In genomic region chr9:54501453-54502110, GRCm38 (mm10) we compare ENCODE assay signal across 8 mouse cellular contexts. TPM values are rescaled to one million over a fixed set of nuclear protein-coding genes. Genes with fewer than 3 reads are reported as not detected.
DNase-seq lines count a peak whose midpoint lies in the region; ATAC-seq lines count a peak whose summit lies in the region.

TSS of gene Dmxl2 (minus strand) at chr9:54501626.

- ATAC-seq in megakaryocyte progenitor cell, adult 5-6 weeks (replicated peaks; ENCODE audit: poor library complexity): peak; percentile 76

- peak; percentile 67 for DNase-seq in adipocyte (ENCODE audit: low spot score)
- DNase-seq in cerebellum, postnatal 4 days (ENCODE audit: low spot score in 2 of 2): peak; percentile 73 to 93
- peak; percentile 94 for DNase-seq in gastrocnemius, postnatal 10 days
- DNase-seq in induced T-regulatory cell, adult 2 months (ENCODE audit: low read depth): peak; percentile 68
- peak; percentile 83 to 96 for DNase-seq in left cerebral cortex, postnatal 10 days (ENCODE audit: extremely low spot score in 1 of 2, low spot score in 2 of 2)
- DNase-seq in right cerebral cortex, postnatal 10 days (ENCODE audit: low spot score in 2 of 2): peak; percentile 94
- DNase-seq in urinary bladder, postnatal 36 days (ENCODE audit: low spot score in 2 of 2): peak; percentile 71 to 83

- intact Hi-C loops in left cerebral cortex, postnatal 10 days (cut with DNase I): no loop called here

RNA-seq across cellular contexts. Expression of gene Dmxl2, which starts in this region (rescaled TPM):
- 1 to 10 TPM; 5.5 to 7.0 TPM for total RNA-seq in gastrocnemius, postnatal 10 days (2021)
- total RNA-seq in left cerebral cortex, postnatal 10 days (2021): 100 to 1,000 TPM; 194 to 204 TPM
- total RNA-seq in megakaryocyte progenitor cell, adult 5-6 weeks (2015): 9.8 and 13.9 TPM in 2 replicates
- total RNA-seq in megakaryocyte progenitor cell, adult 5-6 weeks (2017): 10.3 and 12.6 TPM in 2 replicates

Comparison
In these comparisons a context has a peak if more than half of its experiments do, and no peak if none do; other contexts are left out.
1. Peak in every context shown above with its lines: DNase-seq and ATAC-seq.
2. RNA of gene Dmxl2 (total RNA-seq): 194 to 204 TPM in left cerebral cortex, postnatal 10 days; 9.8 to 13.9 TPM in megakaryocyte progenitor cell, adult 5-6 weeks and 5.5 to 7.0 TPM in gastrocnemius, postnatal 10 days; every median in the first group is over 10 times any median in the second.